Mouse (Mus musculus) cerebellum, postnatal 10 days (tissue): Measurements from ENCODE around the gene Tmtc2.

Experiments
- DNase-seq, 2 experiments: peaks; one replicate each; pipeline ENCODE4 v3.0.0; 2021; ENCODE audit warnings: mixed read lengths in 2 of 2

The Tmtc2 gene

DNA sequence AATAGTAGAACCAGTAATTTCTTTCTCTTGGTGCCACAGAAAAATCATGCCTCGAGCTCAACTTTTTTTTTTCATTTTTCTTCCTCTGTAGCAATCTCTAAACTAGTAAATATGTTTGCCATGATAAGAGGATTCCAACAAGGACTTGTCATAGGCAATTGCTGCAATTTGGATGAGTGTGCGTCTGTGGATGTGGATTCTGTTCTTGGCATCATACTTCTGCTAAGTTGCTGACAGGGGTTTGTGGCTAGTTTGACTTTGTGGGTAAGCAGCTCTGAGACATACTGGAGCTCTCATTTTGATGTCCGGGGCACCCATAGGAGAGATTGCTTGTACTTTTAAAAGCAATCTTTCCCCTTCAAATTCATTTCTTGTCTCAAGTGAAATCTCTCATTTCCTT is 432.1 kb downstream of the Tmtc2 start:
- DNase-seq = no peak
